Mouse (Mus musculus): ENCODE results near the gene Raet1e.
"Not testable (repeated sequence)": the region's sequence is repeated elsewhere in the genome, so short reads cannot be mapped to it uniquely, and the experiment has no call there.

Raet1e gene

DNA sequence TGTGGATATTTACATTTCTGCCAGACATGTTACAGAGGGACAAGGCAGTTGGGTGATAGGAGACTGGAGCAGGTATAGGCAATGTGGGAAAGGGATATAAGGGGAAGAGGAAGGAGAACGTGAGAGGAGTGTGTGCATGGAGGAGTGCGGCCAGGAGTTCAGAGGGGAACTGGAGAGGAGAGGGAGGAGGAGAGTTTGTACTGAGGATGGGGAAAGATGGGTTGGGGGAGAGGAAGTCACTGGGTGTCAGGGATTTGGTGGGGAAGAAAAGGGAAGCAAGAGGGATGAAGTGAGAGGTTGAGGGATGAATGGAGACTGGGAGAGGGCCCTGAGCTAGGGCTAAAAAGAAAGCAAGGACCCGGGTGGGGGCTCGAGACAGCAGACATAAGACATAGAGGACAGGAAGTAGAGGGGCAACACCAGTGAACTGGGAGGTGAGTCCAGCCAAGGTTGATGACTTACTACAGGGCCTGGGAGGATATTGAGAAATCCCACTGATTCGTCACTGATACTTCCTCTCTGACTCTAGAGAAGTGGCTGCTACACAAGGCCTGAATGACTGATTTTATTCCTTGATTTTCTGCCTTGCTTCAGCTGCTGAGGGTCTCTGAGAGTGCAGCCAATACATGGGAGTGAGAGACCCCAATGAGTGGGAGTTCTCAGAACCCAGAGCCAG, 7.1 kb downstream of the Raet1e start:
- DNase-seq = not testable (repeated sequence)

DNA sequence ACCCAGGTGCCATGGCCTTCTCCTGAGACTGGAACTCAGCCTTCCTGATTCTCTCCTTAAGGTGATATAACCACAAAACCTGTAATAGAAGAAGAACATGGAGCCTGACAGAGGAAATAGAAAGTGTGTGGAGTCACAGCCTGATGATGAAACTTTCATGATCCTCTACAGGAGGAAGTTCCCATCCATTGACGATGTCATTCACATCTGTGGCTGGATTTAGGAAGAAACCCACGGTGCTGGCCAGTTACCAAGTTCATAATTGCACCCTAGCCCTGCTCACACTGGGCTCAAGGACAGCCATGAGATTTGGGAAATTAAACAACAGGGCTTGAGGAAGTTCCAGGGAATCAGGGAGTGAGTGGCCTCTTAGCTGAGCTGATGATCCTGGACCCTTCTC, 7.7 kb downstream of the Raet1e start:
- DNase-seq = not testable (repeated sequence)

DNA sequence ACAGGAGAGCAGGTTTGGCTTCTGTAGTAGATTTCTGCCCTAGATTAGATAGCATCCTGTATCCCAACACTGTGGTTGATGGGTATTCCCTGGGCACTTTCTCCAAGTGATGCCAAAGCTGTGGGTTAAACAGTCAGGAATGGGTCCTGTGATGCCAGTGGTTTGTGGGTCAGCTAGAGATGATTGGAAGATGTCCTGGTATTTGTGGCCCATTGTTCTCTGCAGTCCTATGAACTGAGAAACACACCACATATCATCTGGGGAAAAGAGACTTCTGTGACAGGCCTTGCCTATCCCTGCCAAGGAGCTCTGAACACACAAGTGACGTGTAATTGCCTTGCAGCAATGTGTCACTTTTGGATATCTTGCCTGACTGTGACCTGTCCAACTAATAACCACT, 8.7 kb downstream of the Raet1e start:
- DNase-seq = not testable (repeated sequence)

DNA sequence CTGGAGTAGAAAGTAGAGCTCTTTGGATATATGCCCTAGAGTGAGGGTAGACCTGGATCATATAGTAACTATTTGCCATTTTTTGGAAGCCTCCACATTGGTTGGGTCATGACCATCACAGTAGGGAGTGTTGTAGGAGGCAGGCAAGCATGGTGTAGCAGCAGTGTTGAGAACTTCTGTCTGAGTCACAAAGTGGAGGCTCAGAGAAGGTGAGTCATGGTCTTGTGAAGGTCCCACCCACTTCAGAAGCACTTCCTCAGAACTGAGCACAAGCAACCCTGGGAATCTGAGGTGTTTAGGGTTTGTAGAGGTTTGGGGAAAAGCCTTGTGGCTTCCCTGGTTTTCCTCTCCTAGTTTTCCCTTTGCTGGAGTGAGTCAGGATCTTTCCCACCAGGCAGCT, 10.7 kb downstream of the Raet1e start:
- not testable (repeated sequence) for DNase-seq

DNA sequence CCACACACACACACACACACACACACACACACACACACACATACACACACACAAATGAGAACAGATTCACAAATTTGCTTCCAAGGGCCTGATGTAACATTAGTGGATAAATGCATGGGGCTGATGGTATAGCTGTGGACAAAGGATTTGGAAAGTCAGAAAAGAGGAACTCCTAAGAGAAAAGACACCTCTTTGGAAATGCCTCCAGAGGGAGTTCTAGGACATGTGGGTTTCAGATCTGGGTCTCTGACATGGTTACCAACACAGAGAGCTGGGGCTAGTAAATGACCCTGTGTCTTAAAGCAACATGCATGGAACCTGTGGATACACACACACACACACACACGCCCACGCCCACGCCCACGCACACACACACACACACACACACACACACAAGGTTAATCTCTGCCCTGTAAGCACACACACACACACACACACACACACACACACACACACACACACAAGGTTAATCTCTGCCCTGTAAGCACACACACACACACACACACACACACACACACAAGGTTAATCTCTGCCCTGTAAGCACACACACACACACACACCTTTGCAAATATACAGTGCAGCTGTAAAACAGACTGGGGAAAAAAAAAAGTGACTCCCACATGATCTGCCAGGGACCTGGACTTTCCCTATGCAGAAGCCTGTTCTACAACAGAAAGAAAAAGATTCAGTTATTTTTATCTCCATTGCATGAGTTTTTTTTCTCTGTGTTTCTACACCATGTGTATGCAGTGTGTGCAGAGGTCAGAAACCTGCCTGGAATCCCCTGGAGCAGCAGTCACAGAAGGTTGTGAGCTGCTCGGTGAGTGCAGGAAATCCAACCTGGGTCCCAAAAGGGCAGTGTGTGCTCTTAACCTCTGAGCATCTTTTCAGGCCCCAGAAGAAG, 14.3 kb downstream of the Raet1e start:
- DNase-seq = not testable (repeated sequence)

DNA sequence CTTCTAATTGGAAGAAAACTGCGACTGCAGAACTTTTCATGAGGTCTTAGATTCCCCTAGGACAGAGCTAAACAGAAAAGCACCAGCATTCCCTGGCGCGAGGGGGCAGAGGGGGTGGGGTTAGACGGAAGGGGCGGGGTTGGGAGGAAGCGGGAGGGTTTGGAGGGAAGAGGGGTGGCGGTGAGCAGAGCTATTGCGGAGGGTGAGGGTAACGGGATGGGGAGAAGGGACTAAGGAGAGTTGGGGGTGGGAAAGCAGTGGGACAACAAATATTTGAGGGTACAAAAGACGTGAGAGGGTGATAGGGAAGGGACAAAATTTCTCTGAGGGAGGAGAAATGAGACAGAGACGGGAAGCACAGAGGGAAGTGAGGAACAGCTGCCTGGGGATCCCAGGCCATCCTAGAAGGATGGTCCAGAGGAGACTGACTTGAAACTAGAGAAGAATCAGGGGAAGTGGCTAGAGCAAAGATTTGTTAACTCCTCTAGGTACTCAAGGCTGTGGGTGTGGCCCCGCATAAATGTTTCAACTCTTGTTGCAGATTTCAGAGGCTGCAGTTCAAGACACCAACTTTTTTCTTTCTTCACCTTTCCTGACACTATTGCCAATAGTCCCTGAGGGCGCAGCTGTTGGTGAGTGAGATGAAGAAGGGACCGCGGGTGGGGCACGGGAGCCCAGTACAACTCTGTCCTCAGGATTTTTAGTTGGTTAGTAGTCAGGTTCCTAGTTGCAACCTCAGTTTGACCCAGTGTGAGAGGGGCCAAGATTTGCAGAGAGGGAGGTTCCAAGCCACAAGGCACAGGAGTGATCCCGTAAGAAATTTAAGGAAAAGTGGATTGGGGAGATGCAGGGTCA, 15.2 kb downstream of the Raet1e start:
- not testable (repeated sequence) for DNase-seq

DNA sequence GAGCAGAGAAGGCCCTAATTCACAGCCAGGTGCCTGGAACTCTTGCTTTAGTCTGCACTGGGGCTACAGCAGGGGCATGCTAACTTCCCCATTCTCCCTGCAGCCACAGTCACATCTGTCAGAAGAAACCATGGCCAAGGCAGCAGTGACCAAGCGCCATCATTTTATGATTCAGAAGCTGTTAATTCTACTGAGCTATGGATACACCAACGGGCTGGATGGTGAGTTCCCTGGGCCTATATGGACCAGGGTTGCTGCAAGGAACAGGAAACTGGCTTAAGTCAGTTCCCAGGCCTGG, 15.8 kb downstream of the Raet1e start:
- not testable (repeated sequence) for DNase-seq

DNA sequence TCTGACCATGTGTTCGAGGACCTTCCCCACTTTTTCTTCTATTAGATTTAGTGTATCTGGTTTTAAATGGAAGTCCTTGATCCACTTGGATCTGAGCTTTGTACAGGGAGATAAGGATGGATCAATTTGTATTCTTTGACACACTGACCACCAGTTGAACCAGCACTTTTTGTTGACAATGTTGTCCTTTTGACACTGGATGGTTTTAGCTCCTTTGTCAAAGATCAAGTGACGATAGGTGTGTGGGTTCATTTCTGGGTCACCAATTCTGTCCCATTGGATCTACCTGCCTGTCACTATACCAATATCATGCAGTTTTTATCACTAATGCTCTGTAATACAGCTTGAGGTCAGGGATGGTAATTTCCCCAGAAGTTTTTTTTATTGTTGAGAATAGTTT, 18.1 kb downstream of the Raet1e start:
- not testable (repeated sequence) for DNase-seq

DNA sequence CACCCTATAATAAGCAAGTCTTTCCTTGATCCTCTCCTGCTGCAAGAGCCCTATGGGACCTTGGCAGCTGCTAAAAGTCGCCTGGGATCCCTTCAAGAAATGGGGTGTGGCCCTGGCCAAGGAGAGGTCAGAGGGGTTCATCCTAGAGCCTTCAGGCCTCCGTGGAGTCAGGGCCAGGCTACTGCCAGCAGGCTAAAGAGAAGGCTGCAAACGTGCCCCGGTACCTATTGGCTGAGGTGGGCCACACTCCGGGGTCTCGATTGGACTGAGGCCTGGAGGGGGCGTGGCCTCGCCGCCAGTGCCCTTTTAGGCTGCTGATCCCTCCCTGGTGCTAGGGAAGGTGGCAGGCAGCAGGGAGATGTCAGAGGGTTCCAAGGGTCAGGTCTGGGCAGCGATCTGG, 32.7 kb downstream of the Raet1e start:
- not testable (repeated sequence) for DNase-seq

DNA sequence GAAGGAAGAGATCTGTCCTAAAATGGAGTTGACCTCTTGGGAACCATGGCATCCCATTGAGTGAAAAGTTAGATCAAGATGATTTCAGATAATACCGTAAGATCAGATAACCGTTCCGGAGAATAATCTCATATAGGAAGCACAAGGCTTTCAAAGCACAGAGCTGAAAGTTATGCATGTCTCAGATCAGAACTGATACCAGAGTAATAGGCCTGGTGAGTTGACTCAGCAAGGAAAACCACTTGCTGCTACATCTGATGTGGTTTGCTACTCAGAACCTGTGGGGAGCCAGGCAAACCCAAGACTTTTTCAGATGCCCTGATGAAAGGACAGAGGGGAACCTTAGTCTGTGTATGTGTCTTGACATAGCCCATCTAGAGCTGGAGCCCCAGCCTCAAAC, 43.0 kb downstream of the Raet1e start:
- DNase-seq = not testable (repeated sequence)

DNA sequence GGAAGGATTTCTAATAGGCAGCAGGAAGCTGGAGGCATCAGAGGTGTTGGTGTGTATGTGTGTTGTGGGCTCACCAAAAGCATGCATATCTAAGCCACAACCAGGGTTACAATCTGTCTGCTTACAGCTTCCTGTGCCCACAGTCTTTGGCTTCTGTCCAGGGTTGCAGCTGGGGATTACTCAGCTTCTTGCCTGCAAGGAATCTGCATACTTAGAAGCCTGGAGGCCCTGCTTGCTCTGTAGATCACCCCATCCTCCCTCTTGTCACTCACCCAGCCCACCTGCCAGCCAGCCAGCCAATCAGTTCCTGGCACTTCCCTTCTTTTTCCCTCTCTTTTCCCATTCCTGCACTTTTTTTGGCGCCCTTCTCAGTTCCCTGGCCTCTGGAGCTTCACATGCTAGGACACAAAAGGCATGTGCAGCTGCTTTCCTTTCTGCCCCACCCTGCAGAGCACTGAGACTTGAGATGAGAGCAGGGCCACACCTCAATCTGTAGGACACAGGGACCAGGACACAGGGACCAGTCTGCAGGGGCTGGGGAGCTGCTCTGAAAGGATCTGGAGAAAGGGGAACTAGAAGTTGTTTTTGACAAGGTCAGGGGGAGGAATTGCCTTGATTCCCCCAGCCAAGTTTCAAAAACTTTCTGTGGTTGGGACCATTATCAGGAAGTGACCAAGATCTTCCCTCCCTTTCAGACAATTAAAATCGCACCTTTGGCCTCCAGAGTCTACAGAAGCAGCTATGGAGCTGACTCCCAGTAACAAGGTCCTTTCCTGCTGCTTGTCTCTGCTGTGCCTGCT, 44.6 kb downstream of the Raet1e start:
- not testable (repeated sequence) for DNase-seq

DNA sequence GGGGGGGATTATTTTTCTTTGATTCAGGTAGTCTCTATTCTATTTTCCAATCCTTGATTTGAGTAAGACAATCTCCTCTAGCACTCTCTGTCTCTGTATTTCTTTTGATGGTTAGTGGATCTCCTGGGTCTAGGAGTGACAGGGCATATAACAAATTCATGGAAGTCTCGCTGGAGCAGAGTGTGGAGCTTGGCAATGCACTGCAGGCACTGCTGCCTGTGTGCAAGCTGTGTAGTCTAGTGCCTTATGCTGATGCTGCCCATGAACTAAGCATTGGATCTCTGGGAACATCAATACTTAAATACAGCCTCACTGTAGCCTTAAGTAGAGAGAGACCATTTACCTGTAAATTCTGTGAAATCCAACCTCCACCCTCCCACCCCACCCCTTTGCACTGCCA, 48.1 kb downstream of the Raet1e start:
- not testable (repeated sequence) for DNase-seq

DNA sequence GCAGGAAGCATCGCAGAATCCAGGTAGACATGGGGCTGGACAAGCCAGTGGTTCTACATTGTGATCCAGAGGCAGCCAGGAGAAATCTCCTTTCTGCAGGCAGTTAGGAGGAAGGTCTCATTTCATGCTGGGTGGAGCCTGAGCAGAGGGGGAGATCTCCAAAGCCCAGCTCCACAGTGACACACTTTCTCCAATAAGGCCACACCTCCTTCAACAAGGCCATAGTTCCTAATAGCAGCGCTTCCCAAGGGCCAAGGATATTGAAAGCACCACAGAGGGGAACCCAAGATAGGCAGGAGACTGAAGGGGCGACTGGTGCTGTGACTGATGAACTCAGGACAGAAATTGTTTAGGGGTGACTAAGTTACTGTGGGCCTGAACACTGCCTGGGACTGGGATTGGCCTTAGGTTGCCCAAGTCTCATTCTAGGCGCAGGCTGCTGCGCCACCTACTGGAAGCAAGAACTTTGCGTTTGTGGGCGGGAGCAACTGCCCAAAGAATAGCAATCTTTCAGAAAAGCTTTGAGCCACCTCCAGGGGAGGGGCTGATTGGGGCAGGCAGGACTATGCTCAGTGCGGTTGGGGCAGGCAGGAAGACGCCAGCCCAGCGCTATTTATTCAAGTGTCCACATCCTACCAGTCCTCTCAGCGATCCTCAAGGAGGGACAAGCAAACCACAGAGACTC, 53.8 kb downstream of the Raet1e start:
- peak in 1 of 2 experiments; percentile 32 for DNase-seq

DNA sequence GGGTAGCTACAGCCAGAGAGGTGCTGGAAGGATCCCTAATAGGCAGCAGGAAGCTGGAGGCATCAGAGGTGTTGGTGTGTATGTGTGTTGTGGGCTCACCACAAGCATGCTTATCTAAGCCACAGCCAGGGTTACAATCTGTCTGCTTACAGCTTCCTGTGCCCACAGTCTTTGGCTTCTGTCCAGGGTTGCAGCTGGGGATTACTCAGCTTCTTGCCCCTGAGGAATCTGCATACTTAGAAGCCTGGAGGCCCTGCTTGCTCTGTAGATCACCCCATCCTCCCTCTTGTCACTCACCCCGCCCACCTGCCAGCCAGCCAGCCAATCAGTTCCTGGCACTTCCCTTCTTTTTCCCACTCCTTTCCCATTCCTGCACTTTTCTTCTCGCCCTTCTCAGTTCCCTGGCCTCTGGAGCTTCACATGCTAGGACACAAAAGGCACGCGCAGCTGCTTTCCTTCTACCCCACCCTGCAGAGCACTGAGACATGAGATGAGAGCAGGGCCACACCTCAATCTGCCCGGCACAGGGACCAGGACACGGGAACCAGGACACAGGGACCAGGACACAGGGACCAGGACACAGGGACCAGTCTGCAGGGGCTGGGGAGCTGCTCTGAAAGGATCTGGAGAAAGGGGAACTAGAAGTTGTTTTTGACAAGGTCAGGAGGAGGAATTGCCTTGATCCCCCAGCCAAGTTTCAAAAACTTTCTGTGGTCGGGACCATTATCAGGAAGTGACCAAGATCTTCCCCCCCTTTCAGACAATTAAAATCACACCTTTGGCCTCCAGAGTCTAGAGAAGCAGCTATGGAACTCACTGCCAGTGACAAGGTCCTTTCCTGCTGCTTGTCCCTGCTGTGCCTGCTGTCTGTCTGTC, 65.3 kb downstream of the Raet1e start:
- DNase-seq = not testable (repeated sequence)

DNA sequence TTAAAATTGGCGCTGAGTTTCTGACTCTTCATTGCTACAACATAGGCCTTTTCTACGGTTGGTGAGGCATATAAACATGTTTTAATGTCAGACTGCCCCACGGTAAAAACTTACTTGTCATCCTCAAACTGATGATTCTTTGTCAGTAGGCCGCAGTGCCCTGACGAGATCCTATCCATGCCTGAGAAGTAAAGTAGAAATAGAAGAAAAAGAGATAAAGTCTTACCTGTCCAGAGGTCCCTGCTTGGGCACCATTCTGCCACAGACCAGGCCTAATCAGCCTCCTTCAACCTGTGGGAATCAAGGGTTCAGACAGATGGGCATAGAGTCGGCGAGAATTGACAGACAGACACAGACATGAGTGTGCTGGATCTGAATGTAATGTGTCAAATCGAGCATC, 106.7 kb downstream of the Raet1e start:
- DNase-seq = no peak

DNA sequence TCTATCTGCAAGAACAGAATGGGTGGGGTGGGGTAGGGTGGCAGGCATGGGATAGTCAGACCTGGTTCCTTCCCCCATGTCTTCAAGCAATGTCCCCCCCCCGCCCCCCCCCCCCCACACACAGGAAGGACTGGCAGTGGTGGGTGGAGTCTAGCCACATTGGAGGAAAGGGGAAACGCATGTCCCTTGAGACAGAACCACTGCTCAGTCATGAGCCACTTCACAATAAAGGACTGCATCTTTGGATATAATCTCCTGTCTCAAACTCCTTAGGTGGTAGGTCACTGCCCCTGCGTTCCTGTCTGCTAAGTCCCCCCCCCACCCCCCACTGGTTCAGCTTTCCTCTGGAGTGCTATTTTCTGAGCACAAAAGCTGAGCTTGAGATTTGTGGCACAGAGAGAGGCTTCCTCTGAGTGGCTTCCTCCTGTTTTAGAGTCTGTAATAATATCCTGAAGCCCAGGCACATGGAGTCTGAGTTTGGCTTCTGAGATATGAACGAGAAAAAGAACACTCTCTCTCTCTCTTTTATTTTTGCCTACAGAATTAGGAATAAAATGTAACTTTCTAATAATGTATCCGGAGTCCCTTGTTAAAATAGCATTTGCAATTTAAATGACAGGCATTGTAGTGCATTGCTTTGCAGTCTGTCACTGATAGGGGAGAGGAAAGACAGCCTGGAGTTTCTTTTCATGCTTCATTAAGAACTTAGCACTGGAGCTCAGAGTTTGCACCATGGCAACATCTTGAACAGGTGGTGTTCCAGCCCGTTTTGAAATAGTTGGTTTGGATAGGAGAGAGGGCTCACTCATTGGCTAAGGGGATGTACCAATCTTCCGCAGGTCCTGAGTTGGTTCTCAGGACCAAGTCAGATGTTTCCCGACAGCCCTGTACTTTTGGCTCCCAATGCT, 112.8 kb downstream of the Raet1e start:
- not testable (repeated sequence) for DNase-seq

DNA sequence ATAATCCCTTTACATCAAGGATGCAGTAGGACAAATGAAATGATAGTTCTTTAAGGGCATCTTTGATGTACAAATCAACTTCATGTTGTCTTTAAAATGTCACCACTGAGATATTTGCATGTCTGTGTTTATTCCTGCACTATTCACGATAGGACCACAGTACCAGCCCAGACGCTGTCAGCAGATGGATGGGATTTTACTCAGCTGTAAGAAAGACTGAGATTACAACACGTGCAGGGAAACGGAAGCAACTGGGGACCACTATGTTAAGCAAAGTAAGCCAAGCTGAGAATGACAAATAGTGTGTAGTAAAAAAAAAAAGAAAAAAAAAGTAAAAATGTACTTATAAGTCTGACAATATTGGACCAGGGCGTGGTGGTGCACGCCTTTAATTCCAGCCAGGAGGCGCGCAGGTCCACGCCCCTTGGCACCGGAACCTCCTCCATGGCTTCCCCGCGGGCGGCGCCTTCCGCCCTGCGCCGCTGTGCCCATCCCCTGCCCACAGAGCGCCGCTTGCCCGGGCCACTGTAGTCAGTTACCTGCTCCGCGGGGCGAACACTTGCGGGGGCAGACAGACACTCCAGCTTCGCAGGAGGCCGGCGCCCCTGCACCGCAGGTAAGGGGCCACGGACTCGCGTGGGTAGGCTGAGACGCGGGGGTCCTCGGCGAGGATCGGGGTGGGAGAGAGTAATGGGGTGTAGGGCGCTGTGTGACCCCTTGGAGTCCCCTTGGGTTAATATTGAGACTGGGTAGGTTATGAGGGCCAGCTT, 114.7 kb downstream of the Raet1e start:
- DNase-seq = peak in 1 of 2 experiments; percentile 7

DNA sequence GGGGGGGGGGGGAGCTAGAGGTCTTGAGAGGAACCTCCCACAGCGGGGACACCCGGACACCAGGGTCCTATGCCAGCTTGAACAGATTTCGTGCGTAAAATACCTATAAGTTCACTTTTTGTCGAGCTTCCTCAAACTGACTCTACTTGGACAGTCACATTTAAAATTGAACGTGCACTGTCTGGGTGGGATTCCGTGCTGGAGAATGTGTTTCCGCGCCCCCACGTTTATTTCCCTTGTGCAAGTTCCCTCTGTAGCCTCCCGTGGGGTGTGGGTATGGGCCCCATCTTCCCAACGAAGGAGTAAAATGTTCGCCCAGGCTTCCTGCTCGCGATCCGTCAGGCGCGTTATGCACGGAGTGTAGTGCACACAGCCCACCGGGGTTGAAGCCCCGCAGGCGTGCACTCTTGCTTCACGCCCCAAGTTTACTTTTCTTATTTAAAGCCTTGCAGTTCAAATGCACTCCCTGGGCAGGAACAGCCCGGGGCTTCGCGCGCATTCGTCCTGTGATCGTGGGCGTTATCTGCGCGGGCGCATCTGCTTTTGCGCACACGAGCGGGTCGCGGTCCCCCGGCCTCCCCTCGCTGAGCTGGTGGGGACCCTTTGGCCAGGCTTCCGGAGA, 115.4 kb downstream of the Raet1e start:
- no peak for DNase-seq
